Mouse (Mus musculus) urinary bladder, postnatal 14 days (tissue): ENCODE measurements around the gene Zdhhc17.
A peak's percentile ranks its signal among the peaks of the same experiment; 100 is the strongest.

ENCODE experiments used
- DNase-seq: peaks from one replicate; pipeline ENCODE4 v3.0.0; 2021; ENCODE audit warnings: low spot score

The Zdhhc17 gene

GRCm38 (mm10) chr10:111005611-111006488 is 4.1 kb downstream of the Zdhhc17 start:
- no peak for DNase-seq

- no peak for DNase-seq
These were observed 5.7 kb downstream of the Zdhhc17 start for GRCm38 (mm10) chr10:111004220-111004619.

GRCm38 (mm10) chr10:110999201-110999600 is 10.7 kb downstream of the Zdhhc17 start:
- DNase-seq: no peak

DNA sequence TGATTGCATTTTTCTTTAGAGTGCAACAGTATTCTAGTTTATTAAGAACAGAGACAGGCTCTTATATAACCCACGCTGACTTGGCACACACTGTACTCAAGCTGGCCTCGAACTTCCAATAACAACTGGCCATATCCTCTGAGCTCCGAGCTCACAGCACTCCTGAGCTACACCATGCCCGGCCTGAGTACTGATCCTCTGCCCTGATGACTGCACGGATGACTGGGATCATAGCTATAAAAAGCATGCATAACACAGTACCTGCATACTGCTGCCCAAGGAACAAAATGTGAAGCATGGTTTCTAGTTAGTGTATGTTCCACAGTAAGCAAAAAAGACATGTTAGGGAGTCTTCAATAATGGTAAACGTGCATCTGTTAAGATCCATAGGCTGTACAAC is 12.8 kb downstream of the Zdhhc17 start:
- DNase-seq: no peak

DNA sequence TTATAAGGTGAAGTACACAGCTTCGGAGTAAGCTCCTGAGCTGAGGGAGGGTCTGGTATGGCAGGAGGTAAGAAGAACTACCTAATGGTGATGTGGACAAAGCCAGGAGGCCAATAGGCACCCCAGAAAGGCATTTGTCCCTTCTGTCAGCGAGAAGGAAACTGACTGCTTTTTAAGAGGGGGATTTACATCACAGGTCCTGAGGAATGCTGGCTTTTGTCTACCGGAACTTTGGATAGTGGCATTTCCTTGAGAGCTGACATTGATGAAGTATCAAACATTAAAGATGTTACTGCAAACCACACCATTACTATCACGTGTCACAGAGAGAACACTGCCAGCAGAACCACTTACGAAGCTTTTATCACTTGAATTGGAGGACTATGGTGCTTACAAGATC is 15.2 kb downstream of the Zdhhc17 start:
- DNase-seq: no peak

DNA sequence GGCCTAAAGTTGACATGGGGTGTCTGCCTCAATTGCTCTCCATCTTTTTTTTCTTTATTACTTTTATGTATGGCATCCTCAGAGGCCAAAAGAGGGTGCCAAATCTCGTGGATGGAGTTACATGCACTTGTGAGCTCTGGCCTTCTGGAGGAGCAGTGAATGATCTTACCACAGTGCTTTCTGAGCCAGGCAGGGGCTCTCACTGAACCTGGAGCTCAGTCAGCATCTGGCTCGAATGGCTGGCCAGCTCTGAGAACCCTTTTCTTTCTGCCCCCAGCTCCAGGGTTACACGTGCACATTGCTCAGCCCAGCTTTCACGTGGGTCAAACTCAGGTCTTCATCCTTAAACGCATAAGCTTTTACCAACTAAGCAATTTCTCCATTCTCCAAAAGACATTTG is 16.7 kb downstream of the Zdhhc17 start:
- DNase-seq: no peak

DNA sequence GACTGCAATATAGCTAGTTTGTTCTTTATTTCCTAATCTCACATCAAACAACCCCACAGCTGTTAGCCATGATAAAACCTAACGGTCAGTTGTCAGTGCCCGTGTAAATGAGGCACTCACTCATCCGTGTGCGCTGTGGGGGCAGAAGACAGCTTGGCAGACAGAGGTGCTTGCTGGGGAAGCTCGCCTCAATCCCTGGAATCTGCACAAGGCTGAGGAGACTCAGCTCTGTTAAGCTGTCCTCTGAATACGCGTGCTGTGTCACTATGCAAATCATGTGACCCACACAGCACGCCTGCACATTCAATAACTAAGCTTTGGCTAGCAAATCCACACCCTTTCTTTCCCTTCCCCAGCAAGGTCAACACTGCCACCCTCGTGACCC is 17.9 kb downstream of the Zdhhc17 start:
- no peak for DNase-seq

DNA sequence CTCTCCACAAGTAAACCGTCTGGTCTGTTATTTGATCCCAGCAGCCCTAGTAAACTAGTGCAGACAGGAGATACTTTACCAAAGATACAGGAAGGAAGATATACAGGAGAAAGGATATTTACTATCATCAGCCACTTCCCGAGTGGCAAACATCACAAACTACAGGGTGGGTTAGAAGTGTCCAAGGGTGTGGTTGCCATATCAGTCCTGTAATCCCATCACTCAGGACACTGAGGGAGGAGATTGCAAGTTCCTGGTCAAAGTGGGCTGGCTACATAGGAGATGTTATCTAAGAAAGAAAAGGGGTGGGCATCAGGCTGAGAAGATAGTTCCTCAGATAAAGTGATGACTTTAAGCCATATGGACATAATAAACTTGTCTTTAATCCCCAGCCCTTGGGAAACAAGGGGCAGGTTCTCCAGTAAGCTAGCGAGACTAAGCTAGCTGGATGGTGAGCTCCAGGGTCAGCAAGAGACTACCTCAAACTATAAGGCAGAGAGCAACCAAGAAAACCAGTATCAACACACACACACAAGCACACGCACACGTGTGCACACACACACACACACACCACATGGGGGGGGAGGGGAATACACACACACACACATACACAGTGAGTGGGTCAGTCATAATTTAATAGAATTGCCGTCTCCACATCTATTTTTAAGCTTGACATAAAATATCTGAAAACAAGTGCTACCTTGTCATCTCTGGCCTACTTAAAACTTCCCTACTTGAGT is 18.5 kb downstream of the Zdhhc17 start:
- no peak for DNase-seq

DNA sequence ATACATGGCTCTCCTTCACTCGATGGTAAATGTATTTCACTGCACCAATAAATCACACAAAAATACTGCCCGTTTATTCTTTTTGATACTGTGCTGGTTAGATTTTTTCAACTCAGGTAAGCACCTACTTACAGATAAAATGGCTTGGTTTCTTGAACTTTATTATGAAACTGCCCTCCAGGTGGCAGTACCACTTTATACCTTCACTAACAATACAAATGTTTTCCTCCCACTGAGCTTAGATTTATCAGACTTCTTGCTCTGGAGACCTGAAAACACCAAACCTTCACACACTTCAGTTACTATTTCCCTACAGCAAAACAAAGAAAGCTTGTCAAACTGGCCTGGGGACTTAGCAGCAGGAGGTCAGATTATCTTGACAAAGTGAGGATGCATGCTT is 20.2 kb downstream of the Zdhhc17 start:
- no peak for DNase-seq

- no peak for DNase-seq
These were observed 23.3 kb downstream of the Zdhhc17 start for GRCm38 (mm10) chr10:110986682-110987081.

GRCm38 (mm10) chr10:110982771-110983170 is 27.2 kb downstream of the Zdhhc17 start:
- no peak for DNase-seq

- no peak for DNase-seq
These were observed 29.5 kb downstream of the Zdhhc17 start for GRCm38 (mm10) chr10:110980441-110980840.

GRCm38 (mm10) chr10:110979431-110979830 is 30.5 kb downstream of the Zdhhc17 start:
- DNase-seq: no peak

DNA sequence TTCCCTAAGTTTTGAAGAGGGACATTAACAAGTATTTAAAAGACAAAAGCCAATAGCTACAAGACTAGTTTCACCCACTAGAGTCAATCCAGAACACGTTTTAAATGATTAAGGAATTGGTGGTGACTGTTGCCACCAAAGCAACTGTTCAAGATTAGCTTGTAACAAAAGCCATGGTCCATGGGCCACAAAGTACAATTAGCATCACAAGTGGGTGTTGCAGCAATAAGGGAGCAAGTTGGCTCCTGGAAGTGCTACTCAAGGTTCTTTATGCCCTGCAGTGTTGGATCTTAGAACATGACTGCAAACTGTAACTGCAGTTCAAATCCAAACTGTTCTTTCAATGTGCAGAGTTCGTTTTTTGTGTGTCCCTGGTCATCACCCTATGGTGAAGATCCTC is 32.6 kb downstream of the Zdhhc17 start:
- no peak for DNase-seq

DNA sequence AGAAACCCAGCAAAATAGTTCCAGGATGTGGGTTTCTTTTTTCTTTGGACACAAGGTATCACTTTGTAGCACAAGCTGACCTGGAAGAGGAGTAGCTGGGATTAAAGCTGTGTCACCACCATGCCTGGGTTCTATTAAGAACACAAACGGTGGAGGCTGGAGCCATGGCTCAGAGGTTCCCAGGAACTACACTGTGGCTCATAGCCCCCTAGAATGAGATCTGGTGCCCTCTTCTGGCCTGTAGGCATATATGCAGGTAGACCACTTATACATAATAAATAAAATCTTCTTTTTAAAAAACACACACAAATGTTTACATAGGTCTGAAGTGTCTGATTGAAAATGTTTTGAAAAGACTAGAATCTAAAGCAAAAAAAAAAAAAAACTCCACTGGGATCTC is 33.9 kb downstream of the Zdhhc17 start:
- peak; percentile 38 for DNase-seq

DNA sequence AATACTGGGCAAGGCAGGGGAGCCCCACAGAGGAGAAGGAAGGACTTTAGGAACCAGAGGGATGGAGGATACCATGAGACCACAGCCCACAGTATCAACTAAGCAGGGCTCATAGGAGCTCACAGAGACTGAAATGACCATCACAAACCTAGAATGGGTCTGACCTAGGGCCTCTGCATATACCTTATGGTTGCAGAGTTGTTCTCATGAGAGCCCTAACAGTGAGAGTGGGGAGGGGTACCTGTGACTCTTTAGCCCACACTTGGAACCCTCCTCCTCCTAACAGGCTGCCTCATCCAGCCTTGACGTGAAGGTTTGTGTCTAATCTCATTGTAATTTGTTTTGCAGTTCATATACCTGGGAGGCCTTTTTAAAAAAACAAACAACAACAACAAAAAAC is 35.1 kb downstream of the Zdhhc17 start:
- DNase-seq: no peak

DNA sequence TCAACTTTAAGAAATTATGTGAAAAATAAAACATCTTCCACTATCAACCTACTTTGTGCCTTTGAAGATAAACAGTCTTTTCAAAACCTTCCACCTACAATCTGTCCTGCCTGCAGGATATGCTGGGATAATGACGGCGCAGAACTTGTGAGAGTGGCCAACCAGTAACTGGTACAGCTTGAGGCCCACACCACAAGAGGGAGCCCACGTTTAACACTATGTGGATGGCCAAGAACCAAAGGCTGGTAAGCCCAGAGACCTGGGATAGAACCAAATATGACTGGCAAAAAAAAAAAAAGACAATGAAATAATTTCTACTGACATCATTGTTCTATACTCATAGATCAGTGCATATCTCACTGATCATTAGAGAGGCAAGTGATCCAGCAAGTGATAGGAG is 35.5 kb downstream of the Zdhhc17 start:
- no peak for DNase-seq

GRCm38 (mm10) chr10:110971998-110972397 is 37.9 kb downstream of the Zdhhc17 start:
- no peak for DNase-seq

DNA sequence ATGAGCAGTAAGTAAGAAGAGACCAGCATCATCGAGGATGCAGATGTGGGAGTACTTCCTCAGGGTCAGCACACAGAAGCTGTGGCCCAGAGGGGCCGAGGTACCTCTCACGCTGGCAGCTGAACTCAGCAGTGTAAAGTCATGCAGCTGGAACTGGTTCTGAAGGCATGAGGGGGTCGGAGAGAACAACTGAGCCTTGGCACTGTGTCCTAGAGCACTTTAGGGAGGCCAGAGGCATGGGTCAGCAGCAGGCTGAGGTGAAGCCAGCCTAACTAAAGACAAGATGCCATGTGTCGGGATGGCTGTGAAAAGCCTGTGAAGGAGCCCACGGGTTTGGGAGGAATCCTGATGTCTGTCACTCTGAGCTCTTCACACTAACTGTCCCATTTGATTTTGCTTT is 38.5 kb downstream of the Zdhhc17 start:
- no peak for DNase-seq

- no peak for DNase-seq
These were observed 38.9 kb downstream of the Zdhhc17 start for GRCm38 (mm10) chr10:110971044-110971443.

GRCm38 (mm10) chr10:110962172-110962571 is 47.8 kb downstream of the Zdhhc17 start:
- DNase-seq: no peak

DNA sequence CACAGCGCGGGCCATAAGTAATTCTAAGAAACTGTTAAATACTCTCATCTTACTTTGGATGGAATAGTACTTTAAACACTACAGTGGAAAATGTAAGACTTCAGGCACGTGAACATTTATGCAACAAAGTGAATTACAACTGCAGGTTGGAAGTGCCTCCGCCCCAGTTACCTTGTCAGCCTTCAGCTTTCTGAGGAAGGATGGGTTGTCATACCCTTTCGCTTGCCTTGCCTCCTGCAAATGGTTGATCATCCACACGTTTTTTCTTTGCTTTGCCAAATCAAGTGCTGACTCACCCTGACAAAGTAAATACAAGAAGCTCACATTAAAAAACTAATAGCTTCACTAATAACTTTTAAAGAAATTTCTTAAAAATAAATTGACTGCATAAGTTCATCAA is 49.1 kb downstream of the Zdhhc17 start:
- no peak for DNase-seq

- no peak for DNase-seq
These were observed 50.2 kb downstream of the Zdhhc17 start for GRCm38 (mm10) chr10:110959781-110960180.
